Mouse (Mus musculus): ENCODE measurements around the gene Ccdc102a.
"Not testable (repeated sequence)": the region's sequence is repeated elsewhere in the genome, so short reads cannot be mapped to it uniquely, and the experiment has no call there.

The Ccdc102a gene

DNA sequence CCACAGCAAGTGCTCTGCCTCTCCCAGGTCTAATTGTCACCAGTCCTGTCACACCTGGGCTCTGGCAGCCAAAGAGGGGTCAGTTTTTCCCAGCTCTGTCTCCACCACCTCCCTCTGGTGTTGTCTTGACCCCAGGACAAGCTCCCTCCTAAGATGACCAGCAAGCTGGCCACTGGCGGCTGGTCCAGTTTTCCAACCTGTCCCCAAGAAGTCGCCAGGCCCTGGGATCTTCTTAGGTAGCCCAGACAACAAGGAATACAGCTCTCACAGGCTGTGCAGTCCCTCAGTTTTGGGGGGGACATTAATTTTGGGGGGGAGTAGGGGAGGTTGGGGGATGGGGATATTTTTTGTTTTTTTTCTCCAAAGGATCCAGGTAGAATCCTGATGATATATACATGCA lies 45.3 kb downstream of the Ccdc102a start:
- no peak for DNase-seq

DNA sequence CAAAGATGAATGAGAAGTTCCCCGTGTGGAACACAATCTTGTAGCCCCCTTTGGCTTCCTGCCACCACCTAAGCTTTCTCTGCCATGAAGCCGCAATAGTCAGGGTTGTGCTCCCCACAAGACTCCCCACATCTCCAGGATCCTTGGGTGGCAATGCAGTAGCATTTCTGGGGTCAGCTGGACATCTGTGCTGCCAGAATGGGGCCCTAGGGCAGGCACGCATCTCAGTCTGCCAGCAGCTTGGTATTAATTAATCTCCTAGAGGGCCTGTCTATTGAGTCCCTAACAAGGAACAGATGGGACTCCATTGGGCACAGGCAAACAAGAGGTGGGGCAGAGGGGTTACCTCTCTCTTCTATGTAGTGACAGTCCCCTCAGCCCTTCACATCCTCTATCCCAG lies 45.7 kb downstream of the Ccdc102a start:
- DNase-seq: no peak

GRCm38 (mm10) chr8:94871108-94871894 lies 46.6 kb downstream of the Ccdc102a start:
- DNase-seq: peak in 1 of 2 experiments; percentile 74

GRCm38 (mm10) chr8:94870474-94871107 lies 47.3 kb downstream of the Ccdc102a start:
- peak; percentile 61 to 64 for DNase-seq

GRCm38 (mm10) chr8:94870003-94870402 lies 47.9 kb downstream of the Ccdc102a start:
- no peak for DNase-seq

- DNase-seq: no peak
These were observed 48.8 kb downstream of the Ccdc102a start for GRCm38 (mm10) chr8:94869146-94869545.

DNA sequence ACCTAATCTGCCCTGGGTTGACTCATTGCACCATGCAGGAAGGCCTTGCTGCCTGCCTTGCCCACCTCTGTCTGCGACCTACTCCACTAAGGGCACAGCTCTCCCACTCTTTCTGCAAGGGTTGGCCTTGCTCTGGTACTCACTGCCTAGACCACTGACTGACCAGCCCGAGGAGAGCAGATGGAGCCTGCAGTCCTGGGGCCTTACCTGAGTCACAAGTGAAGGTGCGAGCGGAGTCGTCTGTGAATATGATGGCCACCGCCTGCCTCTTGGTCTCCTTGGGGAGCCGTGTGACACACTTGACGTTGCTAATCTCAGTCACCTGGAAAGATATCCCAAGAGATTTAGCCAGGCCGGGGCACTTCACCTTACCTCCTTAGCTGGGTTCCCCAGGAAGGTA lies 51.0 kb downstream of the Ccdc102a start:
- DNase-seq: no peak

- no peak for DNase-seq
These were observed 52.6 kb downstream of the Ccdc102a start for GRCm38 (mm10) chr8:94865292-94865691.

DNA sequence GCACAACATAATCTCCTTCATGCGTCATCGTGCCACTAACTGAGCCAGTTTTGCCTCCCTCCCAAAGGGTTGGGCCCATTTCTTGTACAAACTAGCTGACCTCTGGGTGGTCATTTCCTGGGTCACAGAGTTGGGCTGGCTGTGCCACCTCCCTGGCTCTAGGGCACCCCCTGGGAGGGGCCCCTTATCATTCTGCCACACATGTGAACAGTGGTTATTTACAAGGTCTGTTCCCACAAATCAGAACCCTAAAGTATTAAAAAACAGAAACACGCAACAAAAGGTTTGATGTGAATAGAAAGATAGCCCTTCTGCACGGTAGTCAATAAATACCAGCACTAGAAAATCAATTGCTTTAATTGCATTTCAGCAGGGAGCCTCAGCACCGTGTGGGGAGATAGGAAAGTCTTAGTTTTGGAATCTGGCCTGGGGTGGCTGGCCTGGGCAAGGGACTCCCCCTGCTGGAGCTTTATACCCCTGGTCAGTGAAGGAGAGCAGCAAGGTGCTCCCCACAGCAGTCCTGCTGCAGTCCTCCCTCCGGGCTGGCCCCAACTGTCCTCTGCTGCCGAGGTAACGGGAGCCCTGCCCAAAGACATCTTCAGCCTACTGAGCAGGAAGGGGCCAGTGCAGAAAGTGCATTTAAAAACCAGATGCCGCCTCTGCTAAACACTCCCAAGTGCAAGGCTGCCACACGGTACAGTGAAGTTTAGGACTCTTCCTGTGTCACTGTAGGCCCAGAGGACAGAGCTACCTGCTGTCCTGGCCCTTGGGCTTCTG lies 53.8 kb downstream of the Ccdc102a start:
- no peak for DNase-seq

DNA sequence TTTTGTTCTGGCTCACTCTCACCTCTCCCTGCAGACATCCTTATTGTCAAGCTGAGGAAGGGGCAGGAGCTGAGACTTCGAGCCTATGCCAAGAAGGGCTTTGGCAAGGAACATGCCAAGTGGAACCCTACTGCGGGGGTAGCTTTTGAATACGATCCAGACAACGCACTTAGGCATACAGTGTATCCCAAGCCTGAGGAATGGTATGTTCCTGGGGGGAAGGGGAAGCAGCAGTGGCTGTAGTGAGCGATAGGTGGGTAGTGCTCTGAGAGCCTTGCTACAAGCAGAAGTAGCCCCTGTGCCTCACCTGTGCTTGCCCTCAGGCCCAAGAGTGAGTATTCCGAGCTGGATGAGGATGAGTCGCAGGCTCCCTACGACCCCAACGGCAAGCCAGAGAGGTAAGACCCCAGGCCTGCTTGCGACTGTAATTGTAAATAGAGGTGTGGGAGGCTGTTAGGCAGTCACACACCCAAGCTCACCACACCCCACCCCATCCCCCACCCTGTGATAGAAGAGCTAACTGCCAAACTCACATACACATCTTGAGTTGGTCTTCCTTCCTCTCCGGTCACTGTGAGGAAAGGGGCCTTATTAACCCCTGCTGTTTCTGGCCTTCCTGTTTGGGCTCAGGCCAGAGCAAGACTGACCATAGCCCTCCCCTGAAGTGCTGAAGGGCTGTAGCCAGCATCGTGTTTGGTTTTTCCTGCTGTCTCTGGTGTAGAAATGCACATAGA lies 55.2 kb downstream of the Ccdc102a start:
- DNase-seq: no peak

DNA sequence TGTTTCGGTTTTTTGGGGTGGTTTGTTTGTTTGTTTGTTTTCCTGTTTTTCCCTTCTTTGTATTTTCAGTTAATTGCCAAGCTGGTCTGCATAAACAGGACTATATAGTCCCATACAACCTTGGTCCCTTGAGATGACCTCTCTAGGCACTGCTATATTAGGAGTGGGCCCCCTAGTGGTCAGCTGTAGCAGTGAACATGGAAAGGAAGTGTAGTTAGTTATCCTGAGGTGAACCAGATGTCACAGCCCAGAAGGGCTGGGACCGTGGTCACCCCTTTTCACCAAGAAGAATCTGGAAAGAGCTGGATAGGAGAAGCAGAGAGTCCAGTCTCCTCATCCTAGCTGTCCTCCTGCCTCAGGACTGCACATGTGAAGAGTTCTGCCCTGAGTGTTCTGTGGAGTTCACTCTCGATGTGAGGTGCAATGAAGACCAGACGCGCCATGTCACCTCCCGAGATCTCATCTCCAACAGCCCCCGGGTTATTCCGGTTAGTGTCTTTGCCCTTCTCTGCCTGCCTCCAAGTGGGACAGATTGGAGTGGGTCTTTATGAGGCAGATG lies 56.5 kb downstream of the Ccdc102a start:
- peak; percentile 50 to 74 for DNase-seq

GRCm38 (mm10) chr8:94857346-94858173 lies 60.3 kb downstream of the Ccdc102a start, which contains the start of gene Polr2c:
TSS of gene Polr2c (plus strand) at chr8:94857450.
- peak; percentile 96 to 97 for DNase-seq

GRCm38 (mm10) chr8:94857011-94857345 lies 60.9 kb downstream of the Ccdc102a start:
- DNase-seq: no peak

GRCm38 (mm10) chr8:94854761-94855160 lies 63.1 kb downstream of the Ccdc102a start:
- DNase-seq: not testable (repeated sequence)

Measured in cerebellum, postnatal 25 days (tissue).